Mouse (Mus musculus) bone marrow, adult 2 months (tissue): ENCODE measurements around the gene Dpp3.
"Not testable (repeated sequence)": the region's sequence is repeated elsewhere in the genome, so short reads cannot be mapped to it uniquely, and the experiment has no call there.

Experiments used
- CTCF ChIP-seq: fragments of 200-500 bp; IDR thresholded peaks from 2 replicates; pipeline ENCODE4 v1.5.1; 2011; ENCODE audit warnings: low read length, control low read depth; ENCODE audit not compliant: control insufficient read depth, insufficient read depth
- POLR2A ChIP-seq: fragments of 200-500 bp; IDR thresholded peaks from 2 replicates; pipeline ENCODE4 v1.6.1; 2011; ENCODE audit warnings: low read depth, mild to moderate bottlenecking, control low read depth, low read length, borderline replicate concordance; ENCODE audit not compliant: control insufficient read depth

DNA sequence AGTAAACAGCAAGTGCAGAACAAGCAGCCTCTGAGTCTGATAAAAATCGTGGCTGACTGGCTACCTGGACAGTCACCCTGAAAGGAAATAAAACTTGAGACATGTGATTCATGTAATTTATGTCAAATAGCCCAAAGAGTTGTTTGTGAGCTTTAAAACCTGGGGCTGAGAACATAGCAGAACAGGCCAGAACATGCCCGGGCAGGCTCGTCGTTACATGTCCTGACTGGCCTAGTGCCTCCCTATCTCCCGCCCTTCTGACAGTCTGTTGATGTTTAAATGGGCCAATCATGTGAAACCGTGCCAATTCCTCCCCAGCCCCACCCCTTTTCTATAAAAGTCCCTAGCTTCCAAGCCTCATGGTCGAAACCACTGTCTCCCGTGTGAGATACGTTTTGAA is 20.6 kb upstream of the Dpp3 start:
- not testable (repeated sequence) for TF ChIP-seq POLR2A, CTCF
